Mouse (Mus musculus): ENCODE results near the gene Gm28051.

Gene Gm28051

DNA sequence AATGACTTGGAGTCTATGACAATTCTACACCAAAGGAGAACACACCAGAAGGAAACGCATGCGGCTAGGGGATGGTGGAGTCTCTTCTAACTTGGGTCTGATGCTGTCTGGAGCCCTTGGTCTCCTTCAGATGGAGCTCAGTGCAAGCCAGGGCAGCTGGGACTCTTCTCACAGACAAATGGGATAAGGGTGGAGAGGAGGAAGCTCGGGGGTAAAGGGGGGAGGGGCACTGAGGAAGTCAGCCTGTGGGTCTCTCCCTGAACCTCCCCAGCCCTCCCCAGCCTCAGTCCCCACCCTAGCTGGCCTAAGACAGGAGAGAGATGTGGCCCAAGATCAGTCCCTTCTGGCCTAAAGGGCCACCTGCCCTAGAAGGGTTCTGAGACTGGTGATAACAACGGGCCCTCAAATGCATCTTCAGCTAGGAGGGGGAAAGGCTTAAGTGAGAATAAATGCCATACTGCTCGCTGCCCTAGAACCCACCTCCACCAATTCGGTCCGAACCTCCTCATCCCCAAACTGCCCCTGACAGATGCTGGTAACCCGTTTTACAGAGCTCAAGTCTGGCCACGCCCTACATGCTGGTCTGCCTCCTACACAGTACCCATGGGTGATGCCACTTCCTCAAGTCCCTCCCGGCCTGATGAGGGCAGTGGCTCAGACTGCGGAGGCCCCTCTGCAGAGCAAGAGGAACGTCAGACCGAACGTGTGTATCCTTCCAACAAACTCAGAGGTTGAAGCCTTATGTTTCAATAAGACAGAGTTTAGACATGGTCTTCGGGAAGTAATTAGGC, 67.6 kb downstream of the Gm28051 start:
- TF ChIP-seq GATA4 (IDR thresholded peaks at IDR 0.05; ENCODE audit: insufficient replicate concordance, low read length) = no peak

GRCm38 (mm10) chr12:102686321-102686720, 71.2 kb downstream of the Gm28051 start:
- TF ChIP-seq GATA4 (IDR thresholded peaks at IDR 0.05; ENCODE audit: insufficient replicate concordance, low read length) = no peak

- no peak for TF ChIP-seq GATA4 (IDR thresholded peaks at IDR 0.05; ENCODE audit: insufficient replicate concordance, low read length)
Measured at GRCm38 (mm10) chr12:102685523-102685931, 72.0 kb downstream of the Gm28051 start.

GRCm38 (mm10) chr12:102684720-102685386, 72.7 kb downstream of the Gm28051 start:
- peak; percentile 54; the same call in 1 of the 2 replicates for TF ChIP-seq GATA4 (IDR thresholded peaks at IDR 0.05; ENCODE audit: insufficient replicate concordance, low read length)

- no peak for TF ChIP-seq GATA4 (IDR thresholded peaks at IDR 0.05; ENCODE audit: insufficient replicate concordance, low read length)
Measured at GRCm38 (mm10) chr12:102683979-102684378, 73.6 kb downstream of the Gm28051 start.

GRCm38 (mm10) chr12:102683438-102683837, 74.1 kb downstream of the Gm28051 start:
- TF ChIP-seq GATA4 (IDR thresholded peaks at IDR 0.05; ENCODE audit: insufficient replicate concordance, low read length) = no peak

- no peak for TF ChIP-seq GATA4 (IDR thresholded peaks at IDR 0.05; ENCODE audit: insufficient replicate concordance, low read length)
Measured at GRCm38 (mm10) chr12:102682722-102683299, 74.8 kb downstream of the Gm28051 start.

DNA sequence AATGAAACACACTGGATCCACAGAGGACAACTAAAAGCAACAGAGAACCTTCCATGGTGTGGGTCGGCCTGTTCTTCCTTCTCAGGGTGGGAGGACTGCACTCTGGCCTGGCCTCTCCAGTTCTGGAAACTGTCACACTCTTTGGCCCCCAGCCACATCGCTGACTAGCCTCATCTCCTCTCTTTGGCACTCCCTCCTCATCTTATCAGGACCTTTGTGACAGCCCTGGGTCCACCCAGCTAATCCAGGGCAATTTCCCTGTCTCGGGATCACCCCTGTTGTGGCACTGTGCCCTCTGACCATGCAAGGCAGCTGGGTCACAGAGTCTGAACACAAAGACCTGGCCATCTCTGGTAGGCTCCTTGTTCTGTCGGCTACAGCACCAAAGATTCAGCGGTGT, 75.5 kb downstream of the Gm28051 start:
- peak; percentile 90; the same call in 1 of the 2 replicates for TF ChIP-seq GATA4 (IDR thresholded peaks at IDR 0.05; ENCODE audit: insufficient replicate concordance, low read length)

GRCm38 (mm10) chr12:102681590-102681989, 76.0 kb downstream of the Gm28051 start:
- TF ChIP-seq GATA4 (IDR thresholded peaks at IDR 0.05; ENCODE audit: insufficient replicate concordance, low read length) = no peak

GRCm38 (mm10) chr12:102678820-102679219, 78.7 kb downstream of the Gm28051 start:
- TF ChIP-seq GATA4 (IDR thresholded peaks at IDR 0.05; ENCODE audit: insufficient replicate concordance, low read length) = no peak

- TF ChIP-seq GATA4 (IDR thresholded peaks at IDR 0.05; ENCODE audit: insufficient replicate concordance, low read length) = no peak
Measured at GRCm38 (mm10) chr12:102677089-102677488, 80.5 kb downstream of the Gm28051 start.

DNA sequence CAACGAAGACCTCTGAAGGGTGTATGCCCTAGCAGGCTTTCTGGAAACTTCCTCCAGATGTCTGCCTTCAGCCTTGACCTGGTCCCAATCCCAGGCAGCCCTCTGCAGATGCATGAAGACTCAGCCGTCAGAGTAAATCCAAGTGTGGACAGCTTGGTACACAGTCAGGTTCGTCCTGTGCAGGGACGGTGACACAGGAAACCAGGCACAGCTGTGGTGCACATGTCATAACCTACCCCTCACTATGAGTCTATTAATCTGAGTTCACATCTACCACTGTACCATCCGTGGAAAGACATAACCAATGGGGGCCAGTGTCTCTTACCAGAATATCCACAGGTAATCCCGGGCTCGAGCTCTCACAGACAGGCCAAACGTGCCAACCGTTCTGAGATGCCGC, 83.0 kb downstream of the Gm28051 start:
- no peak for TF ChIP-seq GATA4 (IDR thresholded peaks at IDR 0.05; ENCODE audit: insufficient replicate concordance, low read length)

DNA sequence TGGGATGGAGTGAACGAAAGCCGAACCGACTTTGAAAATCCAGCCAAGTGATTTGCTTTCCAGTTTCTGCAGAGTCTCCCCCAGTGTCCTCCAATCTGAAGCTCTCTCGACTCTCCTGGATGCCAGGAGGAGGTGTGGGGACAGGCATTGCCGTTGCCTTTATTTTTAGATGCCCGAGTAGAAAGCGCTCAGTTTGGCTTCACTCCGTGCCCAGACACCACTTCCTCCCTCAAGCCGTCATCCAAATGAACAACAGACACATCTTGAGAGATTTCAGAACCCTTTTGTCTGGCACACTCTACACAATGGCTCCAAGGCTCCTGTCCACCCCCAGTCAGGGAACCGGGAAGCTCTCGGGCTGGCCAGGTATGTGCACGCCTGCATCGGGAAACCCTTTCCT, 83.4 kb downstream of the Gm28051 start:
- no peak for TF ChIP-seq GATA4 (IDR thresholded peaks at IDR 0.05; ENCODE audit: insufficient replicate concordance, low read length)

GRCm38 (mm10) chr12:102672857-102673839, 84.4 kb downstream of the Gm28051 start:
- no peak for TF ChIP-seq GATA4 (IDR thresholded peaks at IDR 0.05; ENCODE audit: insufficient replicate concordance, low read length)

DNA sequence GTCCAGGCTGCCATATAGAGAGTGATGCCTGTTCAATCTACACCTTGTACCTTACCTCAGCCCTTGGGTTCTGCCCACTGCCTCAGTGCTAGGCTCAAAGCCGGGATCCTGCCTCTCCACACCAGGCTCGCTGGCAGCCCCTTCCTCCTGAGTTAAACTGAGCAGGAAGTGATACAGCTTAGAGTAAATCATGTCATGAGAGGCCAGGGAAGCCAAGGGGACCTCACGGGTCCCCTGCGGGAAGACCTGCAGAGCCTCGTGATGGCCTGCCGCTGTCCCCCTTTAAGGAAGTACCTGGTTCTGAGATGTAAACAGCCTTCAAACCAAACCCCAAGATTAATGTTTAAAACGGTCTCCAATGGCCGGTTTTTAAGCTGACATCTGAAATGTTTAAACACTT, 85.4 kb downstream of the Gm28051 start:
- no peak for TF ChIP-seq GATA4 (IDR thresholded peaks at IDR 0.05; ENCODE audit: insufficient replicate concordance, low read length)
